Mouse (Mus musculus) lung, postnatal 0 days (tissue): ENCODE data around the gene Mindy4.

ENCODE experiments used
- CTCF ChIP-seq: IDR thresholded peaks from 2 replicates; pipeline ENCODE4 v1.5.1; 2016; ENCODE audit warnings: antibody characterized with exemption, mild to moderate bottlenecking
- EP300 ChIP-seq: IDR thresholded peaks from 2 replicates; pipeline ENCODE4 v1.6.1; 2016; ENCODE audit warnings: antibody characterized with exemption, mild to moderate bottlenecking, control low read depth

- TF ChIP-seq EP300 (no peak), CTCF (peak; percentile 97)
Observed at GRCm38 (mm10) chr6:55166777-55167463, 36.3 kb upstream of the Mindy4 start.
